Mouse (Mus musculus) activated CD4-positive, CD25-positive, alpha-beta regulatory T cell, adult 9 weeks (primary cell): Measurements from ENCODE around the gene Per3. TPM values are rescaled to one million over a fixed set of nuclear protein-coding genes. Genes with fewer than 3 reads are reported as not detected.

Experiments used
- polyA plus RNA-seq: library from polyadenylated mRNA; unstranded; fragments of 100-300 nt; shearing (Covaris generic); gene quantifications from one replicate; pipeline ENCODE4 v1.2.1, GENCODE M21; 2017

Gene Per3
- polyA plus RNA-seq: 0.88 TPM

DNA sequence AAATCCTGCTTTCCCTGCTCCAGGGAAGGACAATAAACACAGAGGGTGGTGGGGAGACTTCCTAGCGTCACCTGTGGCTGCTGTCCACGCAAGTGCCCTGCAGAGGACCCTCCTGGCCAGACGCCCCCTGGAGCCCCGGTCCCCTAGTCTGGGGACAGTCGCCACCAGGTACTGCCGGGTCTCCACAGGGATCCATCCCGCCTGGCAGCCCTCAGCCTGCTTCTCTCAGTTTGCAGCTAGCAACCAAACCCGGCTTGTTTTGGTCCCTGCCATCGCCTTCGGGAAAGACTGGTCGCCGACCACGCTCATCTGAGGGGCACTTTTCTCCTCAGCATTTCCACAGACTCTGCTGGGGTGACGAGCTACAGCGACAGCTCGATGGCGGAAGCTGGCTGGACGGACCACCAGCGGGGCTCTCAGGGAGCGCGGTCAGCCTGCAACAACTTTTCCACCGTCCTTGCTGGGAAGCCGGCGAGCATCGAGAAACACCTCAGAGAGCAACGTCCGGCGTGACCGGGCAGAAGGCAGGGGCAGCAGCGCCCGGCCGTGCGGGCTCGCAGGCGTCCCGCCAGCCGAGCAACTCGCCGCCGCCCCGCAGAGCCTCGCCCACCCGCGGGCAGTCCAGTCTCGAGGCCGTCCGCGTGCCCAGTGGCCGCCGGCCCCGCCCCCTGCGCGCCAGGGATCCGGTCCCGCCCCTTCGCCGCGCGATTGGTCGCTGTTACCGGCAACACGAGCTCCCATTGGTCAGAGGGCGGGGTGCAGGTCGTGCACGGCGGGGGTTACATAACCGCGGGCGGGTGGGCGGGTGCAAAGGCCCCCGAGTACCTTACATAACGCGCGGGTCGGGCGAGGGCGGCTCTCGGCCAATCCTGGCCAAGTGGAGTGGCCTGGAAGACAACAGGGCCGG is at the start of gene Per3:
TSS of gene Per3 (minus strand) at position 629 of the 907 bp plus-strand sequence.

DNA sequence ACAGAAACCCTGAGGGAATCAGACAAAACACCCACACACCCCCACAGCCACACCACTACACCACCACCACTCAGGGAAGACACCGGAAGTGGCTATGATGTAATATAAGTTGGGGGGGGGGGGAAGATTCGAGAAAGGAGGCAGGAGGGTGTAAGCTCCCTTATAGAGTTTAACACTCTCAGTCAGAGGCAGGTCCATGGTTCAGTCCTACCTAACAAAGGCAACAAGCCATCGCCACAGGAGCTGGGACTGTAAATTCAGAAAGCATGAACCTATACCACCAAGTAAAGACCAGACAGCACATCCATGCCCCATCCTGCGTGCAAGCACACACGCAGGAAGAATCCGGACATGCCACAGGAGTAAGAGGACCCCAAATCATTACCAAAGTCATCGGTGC is 44.8 kb upstream of the Per3 start, which contains the start of gene Gm13090:
TSS of gene Gm13090 (plus strand) at position 301 of the 400 bp plus-strand sequence.

DNA sequence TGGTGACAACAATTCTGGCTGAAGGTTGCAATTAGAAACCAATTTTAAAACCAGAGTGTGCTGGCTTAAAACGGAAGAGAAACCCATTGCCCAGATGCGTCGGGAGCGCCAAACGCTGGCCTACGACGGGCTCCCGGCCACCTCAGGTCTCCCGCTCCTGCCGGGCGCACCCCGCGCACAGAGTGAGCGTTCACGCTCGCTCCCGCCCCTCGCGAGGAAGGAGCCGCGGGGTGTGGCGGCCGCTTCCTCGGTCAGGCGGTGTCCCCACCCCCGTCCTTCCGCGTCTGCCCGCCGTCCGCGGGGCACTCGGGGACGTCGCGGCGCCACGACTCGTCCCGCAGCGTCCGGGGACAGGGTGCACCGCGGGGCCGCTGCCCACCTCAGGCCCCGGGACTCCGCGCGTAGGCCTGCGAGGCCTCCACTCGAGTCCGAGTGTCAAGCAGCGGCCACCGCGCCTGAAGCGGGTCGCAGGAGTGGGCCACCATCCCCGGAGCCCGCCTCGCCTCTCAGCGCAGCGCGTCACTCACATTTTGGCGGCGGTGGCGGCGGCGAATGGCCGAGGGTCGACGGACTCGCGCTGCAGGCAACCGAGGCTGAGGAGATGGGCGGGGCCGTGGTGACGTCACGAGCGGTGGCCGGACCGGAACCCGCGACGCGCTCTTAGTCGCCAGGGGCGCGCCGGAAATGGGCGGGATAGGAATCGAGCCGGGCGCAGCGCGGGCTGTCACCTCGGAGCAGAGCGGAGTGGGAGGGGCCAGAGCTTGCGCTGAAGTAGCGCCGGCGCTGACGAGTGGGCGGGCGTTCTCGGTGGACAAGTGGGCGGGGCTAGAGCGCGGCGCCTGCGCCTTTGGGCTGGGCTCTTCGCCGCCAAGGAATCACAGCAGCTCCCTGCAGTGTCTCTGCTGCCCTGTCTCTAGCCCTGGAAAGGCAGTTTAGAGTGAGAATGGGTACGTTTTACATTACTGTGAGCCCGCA is 13.2 kb upstream of the Per3 start, which contains the start of gene Vamp3:
TSS of gene Vamp3 (minus strand) at position 617 of the 975 bp plus-strand sequence.

DNA sequence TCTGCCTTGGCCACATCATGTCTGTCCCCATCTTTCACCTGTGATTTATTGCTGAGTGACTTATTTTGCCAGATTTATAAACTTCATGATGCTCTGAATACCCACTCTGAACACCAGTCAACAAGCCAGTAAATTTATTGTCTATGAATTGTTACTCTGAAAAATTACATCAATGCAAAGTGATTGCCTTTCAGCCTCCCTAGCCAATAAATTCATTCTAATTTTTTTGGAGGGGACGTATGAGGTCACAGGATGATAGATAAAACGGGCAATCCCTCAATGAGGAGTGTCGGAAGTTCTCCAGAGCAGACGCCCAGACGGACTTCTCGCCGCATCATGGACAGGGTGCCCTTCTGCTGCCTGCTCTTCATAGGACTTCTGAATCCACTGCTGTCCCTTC is 47.7 kb downstream of the Per3 start, which contains the start of gene Uts2:
TSS of gene Uts2 (plus strand) at position 301 of the 400 bp plus-strand sequence.

Other genes with a start within 250 kb of the Per3 start
- gene Errfi1, start 190.7 kb downstream of the Per3 start, polyA plus RNA-seq: 2.5 TPM
- 359 TPM for gene Park7, start 130.2 kb downstream of the Per3 start, polyA plus RNA-seq
- gene Tnfrsf9, start 130.1 kb downstream of the Per3 start, polyA plus RNA-seq: 334 TPM
- gene Uts2, start 47.6 kb downstream of the Per3 start, polyA plus RNA-seq: not detected
- gene Vamp3, start 13.3 kb upstream of the Per3 start, polyA plus RNA-seq: 62.2 TPM
- gene Gm13090, start 44.9 kb upstream of the Per3 start, polyA plus RNA-seq: not detected